Mouse (Mus musculus): Measurements from ENCODE around the gene Gpc3. TPM values are rescaled to one million over a fixed set of nuclear protein-coding genes. Genes with fewer than 3 reads are reported as not detected.
"Not testable (repeated sequence)": the region's sequence is repeated elsewhere in the genome, so short reads cannot be mapped to it uniquely, and the experiment has no call there.

The Gpc3 gene
- total RNA-seq, 4 experiments from 2014 or later, result 1.8 to 6.9 (median 4.1) TPM

DNA sequence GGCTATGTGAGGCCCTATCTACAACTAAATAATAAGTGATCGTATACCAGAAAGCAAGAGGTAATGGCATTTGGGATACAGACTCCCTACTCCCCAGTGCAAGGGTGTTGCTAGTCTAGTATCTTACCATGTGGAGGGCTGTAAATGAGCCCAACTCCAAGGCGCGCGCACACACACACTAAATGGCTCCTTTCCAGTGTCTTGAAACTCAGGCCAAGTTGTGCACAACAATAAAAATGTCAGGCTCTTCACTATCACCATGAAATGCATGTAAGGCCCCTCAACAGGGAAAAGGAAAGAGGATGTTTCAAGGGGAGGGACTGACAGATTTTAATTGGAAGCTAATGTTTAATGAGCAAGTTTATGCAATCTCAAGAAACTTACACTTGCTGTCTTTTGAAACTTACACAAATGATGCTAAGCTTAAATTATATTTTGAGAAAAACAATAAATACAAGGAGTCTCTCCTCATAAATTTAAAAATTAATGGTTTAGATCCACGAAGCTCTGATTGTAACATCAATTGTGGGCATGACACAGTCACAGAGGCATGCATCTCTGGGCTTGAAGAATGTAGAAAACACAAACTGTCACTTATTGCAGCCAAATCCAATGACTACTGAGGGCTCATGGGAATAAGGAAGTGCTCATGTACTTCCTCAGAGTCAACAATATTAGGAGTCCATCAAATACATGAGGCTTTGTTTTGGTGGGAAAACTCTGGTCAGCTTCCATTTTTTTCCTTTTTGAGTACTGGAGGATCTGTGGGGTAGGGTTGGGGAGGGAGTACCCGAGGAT lies 332.4 kb downstream of the Gpc3 start:
- no peak for DNase-seq (ENCODE audit: low spot score in 2 of 2)

DNA sequence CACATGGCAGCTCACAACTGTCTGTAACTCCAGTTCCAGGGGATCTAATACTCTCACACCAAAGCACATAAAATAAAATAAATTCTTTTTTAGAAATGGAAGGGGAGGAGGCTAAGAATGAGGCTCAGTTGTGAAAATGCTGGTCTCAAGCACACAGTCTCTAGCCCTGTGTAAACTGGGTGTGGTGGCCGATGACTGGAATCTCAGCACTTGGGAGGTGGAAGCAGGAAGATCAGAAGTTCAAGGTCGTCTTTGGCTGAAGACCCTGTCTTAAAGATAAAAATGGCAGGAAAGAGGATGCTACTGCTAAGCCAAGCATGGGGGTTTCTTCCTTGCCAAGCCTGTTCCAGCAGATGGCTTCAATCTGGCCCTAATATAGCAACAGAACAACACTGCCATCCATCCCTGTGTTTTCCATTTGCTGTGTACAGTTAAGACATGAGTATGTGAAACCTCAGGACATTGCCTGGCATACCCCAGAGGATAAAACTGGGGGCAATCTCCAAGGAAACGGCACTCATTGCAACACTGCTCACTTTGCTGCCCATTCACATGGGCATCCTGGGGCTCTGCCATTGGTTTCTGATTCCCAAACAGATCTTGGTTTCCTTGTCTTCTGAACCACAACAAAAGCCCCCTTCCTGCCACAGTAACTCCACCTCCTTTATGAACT lies 334.9 kb downstream of the Gpc3 start:
- DNase-seq (ENCODE audit: low spot score in 2 of 2), result no peak

DNA sequence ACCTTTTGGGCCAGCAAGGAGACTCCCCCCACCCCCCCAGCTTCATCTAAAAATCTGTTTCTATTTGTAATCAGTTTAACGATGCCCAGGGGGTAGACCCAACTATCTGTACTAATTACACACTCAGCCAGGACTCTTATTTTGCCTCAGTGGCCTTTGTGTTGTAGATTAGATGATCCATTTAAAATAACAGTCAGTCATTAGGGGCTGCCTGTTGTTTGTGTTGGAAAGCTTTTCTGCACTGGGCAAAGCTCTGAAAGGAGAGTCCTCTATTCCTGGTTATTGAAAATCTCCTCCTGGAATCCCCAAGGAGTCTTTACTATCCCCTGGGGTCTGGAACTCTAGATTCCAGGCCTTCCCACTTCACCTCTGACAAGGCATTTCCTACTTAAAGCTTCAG lies 336.2 kb downstream of the Gpc3 start:
- no peak for DNase-seq (ENCODE audit: low spot score in 2 of 2)

DNA sequence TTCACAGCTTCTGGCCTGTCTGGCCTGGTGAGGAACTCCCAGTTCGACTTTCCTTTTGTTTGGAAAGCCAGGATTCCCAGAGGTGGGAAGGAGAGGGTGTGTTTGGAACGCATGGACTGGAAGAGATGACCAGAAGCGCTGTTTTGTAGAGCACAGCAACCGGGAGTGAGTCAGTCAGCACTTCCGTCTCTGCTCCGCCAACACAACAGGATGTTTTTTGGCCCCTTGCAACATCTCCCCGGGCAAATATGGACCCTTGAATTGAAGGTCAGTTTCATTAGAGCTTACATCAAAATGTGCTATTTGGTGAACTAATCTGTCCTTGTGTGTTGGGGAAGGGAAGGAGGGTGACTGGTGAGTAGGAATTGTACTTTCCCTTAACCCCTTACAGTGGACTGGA lies 340.7 kb downstream of the Gpc3 start:
- no peak for DNase-seq (ENCODE audit: low spot score in 2 of 2)

DNA sequence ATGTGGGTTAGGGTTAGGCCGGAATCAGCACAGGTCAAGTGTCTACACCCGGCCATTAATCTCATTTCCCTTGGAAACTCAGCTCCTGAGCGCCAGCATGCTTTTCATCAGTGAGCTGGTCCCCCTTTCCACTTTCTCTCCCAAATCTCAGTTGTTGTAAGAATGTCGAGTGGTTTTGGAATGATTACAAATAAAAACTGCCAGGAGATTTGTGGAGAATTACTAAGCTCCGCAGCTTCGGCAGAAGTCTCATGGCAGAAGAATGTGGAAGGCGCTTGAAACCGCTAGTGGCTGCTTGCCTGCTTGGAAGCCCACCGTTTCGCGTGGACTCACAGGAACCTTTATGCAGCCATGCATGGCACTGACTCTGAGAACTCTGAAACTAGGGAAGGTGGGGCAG lies 351.8 kb downstream of the Gpc3 start:
- no peak for DNase-seq (ENCODE audit: low spot score in 2 of 2)

DNA sequence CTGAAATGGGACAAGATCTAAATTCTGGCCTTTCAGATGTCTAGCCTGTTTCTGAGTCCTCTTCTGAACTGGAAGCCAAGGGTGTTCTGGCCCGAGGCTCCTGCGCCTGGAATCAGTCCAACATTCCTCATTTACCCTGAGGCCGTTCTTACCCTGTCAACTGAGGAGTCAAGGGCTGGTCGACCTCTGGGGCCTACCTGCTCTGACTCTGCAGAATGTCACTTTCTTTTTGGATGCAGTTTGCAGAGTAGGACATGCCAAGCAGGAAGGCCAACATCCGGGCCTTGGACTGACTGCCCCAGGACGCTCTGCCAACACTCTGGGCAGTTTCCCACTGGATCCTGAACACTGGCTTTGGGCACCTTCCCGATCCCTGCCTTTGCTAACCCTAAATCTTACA lies 352.2 kb downstream of the Gpc3 start:
- peak; percentile 4 to 32 for DNase-seq (ENCODE audit: low spot score in 2 of 2)

DNA sequence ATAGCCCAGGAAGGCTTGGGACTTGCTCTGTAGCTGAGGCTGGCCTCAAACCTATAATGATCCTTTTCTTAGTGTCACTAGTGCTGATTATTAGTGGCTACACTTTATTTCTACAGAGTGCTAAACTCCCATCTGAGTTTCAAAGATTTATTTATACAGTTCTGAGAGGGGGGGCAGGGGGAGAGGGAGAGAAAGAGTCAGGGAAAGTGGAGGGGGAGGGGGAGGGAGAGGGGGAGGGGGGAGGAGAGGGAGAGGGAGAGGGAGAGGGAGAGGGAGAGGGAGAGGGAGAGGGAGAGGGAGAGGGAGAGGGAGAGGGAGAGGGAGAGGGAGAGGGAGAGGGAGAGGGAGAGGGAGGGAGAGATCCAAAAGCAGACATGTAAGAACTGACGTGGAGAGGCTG lies 354.0 kb downstream of the Gpc3 start:
- DNase-seq (ENCODE audit: low spot score in 2 of 2), result not testable (repeated sequence)

DNA sequence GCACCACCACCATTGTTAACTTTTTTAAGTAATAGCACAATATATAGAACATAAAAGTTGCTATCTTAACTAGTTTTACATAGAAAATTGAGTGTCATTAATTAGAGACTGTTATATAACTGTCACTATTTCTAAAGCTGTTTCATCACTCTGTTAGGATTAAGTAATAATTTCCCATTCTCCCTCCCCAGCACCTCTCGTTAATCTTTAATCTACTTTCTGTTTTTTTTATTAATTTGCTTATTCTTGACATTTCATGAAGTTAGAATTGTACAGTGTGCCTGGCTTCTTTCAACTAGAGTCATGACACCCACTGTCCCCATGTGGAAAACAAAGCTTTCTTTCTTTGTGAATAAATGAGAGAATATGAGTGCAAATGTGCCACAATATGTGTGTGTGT lies 359.2 kb downstream of the Gpc3 start:
- DNase-seq (ENCODE audit: low spot score in 2 of 2), result no peak

DNA sequence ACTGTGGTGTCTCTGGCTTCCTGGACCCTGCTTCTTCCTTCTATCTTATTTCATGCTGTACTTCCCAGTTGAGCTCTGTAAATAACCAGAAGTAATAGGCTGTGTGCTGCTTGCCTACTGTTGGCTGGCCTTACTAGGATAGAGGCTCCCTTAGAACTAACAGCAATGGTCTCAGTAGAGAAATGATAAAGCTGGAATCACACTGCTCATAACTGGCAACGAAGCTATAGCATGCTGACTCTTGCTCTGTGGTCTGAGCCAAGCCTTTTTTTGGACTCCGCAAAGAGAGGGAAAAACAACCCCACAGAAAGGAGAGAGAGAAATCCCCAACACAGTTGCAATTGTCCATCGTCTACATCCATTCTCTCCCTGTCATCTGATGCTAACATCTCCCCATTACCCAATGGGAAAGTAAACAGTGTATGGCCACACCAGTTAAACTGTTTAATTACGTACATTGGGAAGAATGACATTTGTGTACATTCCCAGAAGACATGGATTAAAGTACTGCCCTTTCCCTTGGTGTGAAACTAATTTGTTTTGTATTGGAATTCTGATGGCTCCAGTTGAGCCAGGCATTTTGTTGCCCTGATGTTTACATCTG lies 368.0 kb downstream of the Gpc3 start:
- no peak for DNase-seq (ENCODE audit: low spot score in 2 of 2)

DNA sequence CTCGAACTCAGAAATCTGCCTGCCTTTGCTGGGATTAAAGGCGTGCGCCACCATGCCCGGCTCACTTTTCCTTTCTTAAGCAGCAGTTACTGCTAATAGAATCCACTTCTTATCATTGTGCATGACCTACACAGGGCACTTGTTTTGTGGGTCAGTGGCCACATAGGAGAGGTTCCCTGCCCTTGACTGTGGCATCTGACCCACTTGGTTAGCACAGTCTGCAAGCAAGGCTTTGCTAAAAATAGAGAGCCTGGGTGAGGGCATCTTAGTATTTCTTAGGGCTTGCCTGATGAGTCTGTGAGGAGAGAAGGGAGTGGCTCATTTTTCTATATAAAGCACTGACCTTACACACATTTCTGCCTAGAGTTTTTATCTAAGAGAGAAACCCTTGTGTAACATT lies 376.3 kb downstream of the Gpc3 start:
- no peak for DNase-seq (ENCODE audit: low spot score in 2 of 2)

- no peak for DNase-seq (ENCODE audit: low spot score in 2 of 2)
Measured at GRCm38 (mm10) chrX:52231984-52232383, 381.8 kb downstream of the Gpc3 start.

DNA sequence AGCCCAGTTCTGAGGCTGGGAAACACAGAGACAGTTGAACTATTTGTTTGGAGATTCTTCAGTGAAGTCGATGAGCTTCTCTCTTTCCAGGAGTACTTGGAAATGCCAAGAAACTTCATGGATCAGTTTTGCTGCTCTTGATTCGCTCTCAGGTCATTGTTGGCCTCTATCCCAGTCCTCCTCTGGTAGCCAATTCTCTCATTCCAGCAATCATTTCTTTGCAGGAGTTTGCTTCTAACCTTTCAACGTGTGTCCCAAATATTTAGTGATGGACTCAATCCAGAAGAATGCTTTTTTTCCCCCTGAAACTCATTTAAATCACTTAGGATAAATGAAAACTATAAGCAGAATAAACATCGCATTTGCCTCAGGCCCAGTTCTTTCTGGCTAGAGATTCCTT lies 383.0 kb downstream of the Gpc3 start:
- DNase-seq (ENCODE audit: low spot score in 2 of 2), result no peak

Small RNAs within 50 kb of the gene (microRNA-seq; reads per million reads assigned to microRNA genes)
- gene Mir6384 (not detected), gene Mir717 (not detected)

Other genes with a start within 250 kb of the Gpc3 start
- gene Ccdc160, start 177.2 kb upstream of the Gpc3 start, total RNA-seq (2022), result under 1 TPM in 2 of 4 experiments, not detected in 2; 0.15 to 0.19 TPM